Mouse (Mus musculus) brain, embryonic 14.5 days (tissue): Measurements from ENCODE around the gene Gm20403.

Experiments used
- CTCF ChIP-seq: fragments of 200-500 bp; IDR thresholded peaks from 2 replicates; pipeline ENCODE4 v1.5.1; 2012; ENCODE audit warnings: inconsistent platforms, mild to moderate bottlenecking, moderate library complexity, borderline replicate concordance; ENCODE audit not compliant: insufficient read depth, insufficient read length; ENCODE audit errors: extremely low read depth
- POLR2A ChIP-seq: fragments of 200-500 bp; IDR thresholded peaks from 2 replicates; pipeline ENCODE4 v1.6.1; 2012; ENCODE audit warnings: mild to moderate bottlenecking, inconsistent platforms, borderline replicate concordance; ENCODE audit not compliant: poor library complexity, insufficient read depth, insufficient read length, severe bottlenecking; ENCODE audit errors: extremely low read depth

DNA sequence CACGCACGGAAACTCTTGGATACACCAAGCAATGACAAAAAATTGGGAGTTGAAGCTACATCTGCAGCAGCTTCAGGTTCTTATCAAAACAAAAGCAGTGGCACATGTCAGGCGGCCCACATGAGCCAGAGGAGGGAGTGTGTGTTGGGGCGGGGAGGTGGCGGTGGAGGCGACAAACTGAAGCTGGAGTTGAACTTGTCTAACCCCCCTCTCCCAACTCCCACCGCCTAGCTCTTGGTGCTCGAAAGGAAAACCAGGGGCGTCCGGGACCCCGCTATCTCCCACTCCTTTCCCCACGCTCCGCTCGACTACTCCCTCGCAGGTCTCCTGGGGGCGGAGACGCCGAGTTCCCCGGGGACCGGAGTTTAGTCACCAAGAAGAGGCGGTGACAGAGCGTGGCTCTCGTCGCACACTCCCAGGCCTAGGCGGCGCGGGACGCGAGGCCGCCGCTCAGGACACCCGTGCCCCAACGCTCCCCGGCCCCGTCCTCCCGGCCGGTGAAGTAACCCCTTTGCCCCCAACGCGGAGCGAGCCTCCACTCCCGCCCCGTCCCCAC, 1.6 kb downstream of the Gm20403 start:
- TF ChIP-seq CTCF, result no peak
- TF ChIP-seq POLR2A, result no peak
